Comparison of ENCODE assay signal across 11 mouse cellular contexts in the genomic region with DNA sequence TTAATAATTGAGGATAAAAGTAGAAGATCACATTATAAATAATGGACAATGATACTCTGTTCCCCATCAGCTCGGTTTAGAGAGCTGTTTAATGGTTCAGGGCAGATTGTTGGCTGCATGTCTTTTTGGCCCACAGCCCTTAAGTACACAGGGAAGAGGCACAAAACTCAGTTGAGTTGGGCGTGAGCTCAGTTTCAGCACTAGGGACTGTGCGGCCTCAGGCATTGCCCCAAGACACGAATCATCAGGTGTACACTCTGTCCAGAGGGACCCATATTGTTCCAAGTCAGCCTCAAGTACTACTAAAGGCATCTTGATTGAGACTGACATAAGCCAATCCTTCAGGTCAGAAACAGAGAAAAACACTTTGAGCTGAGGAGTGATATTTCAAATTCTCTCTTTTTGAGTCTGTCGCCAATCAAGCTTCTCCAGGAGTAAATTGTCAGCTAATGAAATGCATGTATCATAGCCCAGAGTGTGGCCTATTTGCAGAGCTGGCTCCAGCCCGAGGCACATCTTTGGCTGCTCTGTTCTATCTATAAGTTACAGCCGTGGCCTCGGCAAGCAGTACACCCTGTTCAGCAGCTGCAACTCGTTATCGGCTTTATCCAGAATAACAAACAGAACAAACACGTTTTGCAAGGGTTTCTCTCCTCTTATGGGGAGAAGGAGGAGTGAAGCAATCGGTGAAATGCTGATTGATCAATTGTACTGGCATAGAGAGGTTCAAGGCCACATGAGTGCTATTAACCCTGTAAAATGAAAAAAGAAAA. TPM values are rescaled to one million over a fixed set of nuclear protein-coding genes. Genes with fewer than 3 reads are reported as not detected.
DNase-seq lines count a peak whose midpoint lies in the region; ATAC-seq lines count a peak whose summit lies in the region.
"Had no signal": no experiment of that assay in that cellular context is flagged by ENCODE, and none has a peak within 500 bp of the region (broad histone marks: within the 10 kb centered on the region; RNA-seq: fewer than 3 reads in every experiment).

No protein-coding gene starts in this region.

- H3K9ac ChIP-seq in kidney, embryonic 16.5 days (replicated peaks; ENCODE audit: low read length): no peak overlapping the region
- H3K9ac ChIP-seq in limb, embryonic 15.5 days: no peak overlapping the region
- H3K9ac ChIP-seq: forebrain, embryonic 12.5 days had no signal

- peak; percentile 9 to 14 for DNase-seq in kidney, postnatal 4 days
- DNase-seq in NIH3T3 (ENCODE audit: low read depth): peak; percentile 8
- DNase-seq in embryo, embryonic 10 days (ENCODE audit: low spot score): peak; percentile 36
- DNase-seq in heart, postnatal 25 days (ENCODE audit: low spot score): no peak
- DNase-seq in spleen, postnatal 36 days (ENCODE audit: low spot score in 2 of 2): no peak
- no peak for DNase-seq in heart, adult 8-10 months (ENCODE audit: low spot score)
- DNase-seq: cerebellum, adult 8-10 months; thymus, adult 18-20 months had no signal

- H3K27me3 ChIP-seq in kidney, embryonic 16.5 days (ENCODE audit: insufficient read depth, low read length): no peaks in the 10 kb centered on the region
- no peaks in the 10 kb centered on the region for H3K27me3 ChIP-seq in limb, embryonic 15.5 days
- H3K27me3 ChIP-seq: forebrain, embryonic 12.5 days had no signal

- H3K4me3 ChIP-seq in kidney, embryonic 16.5 days (ENCODE audit: low read length): no peak overlapping the region
- H3K4me3 ChIP-seq in limb, embryonic 15.5 days: no peak overlapping the region
- H3K4me3 ChIP-seq: forebrain, embryonic 12.5 days had no signal

- no peaks in the 10 kb centered on the region for H3K36me3 ChIP-seq in kidney, embryonic 16.5 days (ENCODE audit: insufficient read depth, low read length)
- no peaks in the 10 kb centered on the region for H3K36me3 ChIP-seq in limb, embryonic 15.5 days
- H3K36me3 ChIP-seq: forebrain, embryonic 12.5 days had no signal

- 58% methylated on average over 12 of the region's 12 CpGs for WGBS in kidney, embryonic 16.5 days
- WGBS in limb, embryonic 15.5 days: 19% methylated on average over 12 of the region's 12 CpGs

- no peak overlapping the region for H3K4me2 ChIP-seq in kidney, embryonic 16.5 days (replicated peaks; ENCODE audit: low read depth, low read length)
- no peak overlapping the region for H3K4me2 ChIP-seq in limb, embryonic 15.5 days
- H3K4me2 ChIP-seq: forebrain, embryonic 12.5 days had no signal

- intact Hi-C loops in heart, postnatal 25 days (cut with DNase I): no loop called here

- no peak overlapping the region for H3K27ac ChIP-seq in kidney, embryonic 16.5 days (ENCODE audit: low read length)
- H3K27ac ChIP-seq in limb, embryonic 15.5 days: 0 out of 2 replicates have a peak overlapping the region, but pooled peaks have one; percentile 9
- H3K27ac ChIP-seq: forebrain, embryonic 12.5 days had no signal

- no peaks in the 10 kb centered on the region for H3K4me1 ChIP-seq in kidney, embryonic 16.5 days (ENCODE audit: insufficient read depth, low read length)
- 0 out of 2 replicates have a peak, but pooled peaks cover 4% of the 10 kb centered on the region for H3K4me1 ChIP-seq in limb, embryonic 15.5 days
- H3K4me1 ChIP-seq: forebrain, embryonic 12.5 days had no signal

- H3K9me3 ChIP-seq in kidney, embryonic 16.5 days (ENCODE audit: low read length): no peaks in the 10 kb centered on the region
- H3K9me3 ChIP-seq in limb, embryonic 15.5 days: no peaks in the 10 kb centered on the region; the same call in 1 of the 2 replicates
- H3K9me3 ChIP-seq: forebrain, embryonic 12.5 days had no signal

- no peak for ATAC-seq in kidney, embryonic 16.5 days (ENCODE audit: low FRiP score, low TSS enrichment)
- no peak for ATAC-seq in limb, embryonic 15.5 days (ENCODE audit: insufficient number of reproducible peaks, low FRiP score, low TSS enrichment, low read depth)

RNA-seq across cellular contexts. Expression of a gene that starts 19.2 kb away (rescaled TPM):
- polyA plus RNA-seq in kidney, embryonic 16.5 days (2015; fragmentation: Nextera tagmentation; extraction: Ambion mirVana): 0.14 and 0.17 TPM in 2 replicates
- 0.12 and 0.16 TPM in 2 replicates for polyA plus RNA-seq in limb, embryonic 15.5 days (2015; fragmentation: Nextera tagmentation; extraction: Ambion mirVana)
- not detected for total RNA-seq in heart, postnatal 25 days (2021)
- total RNA-seq in heart, adult 8-10 months (2022): under 1 TPM in 1 of 4 experiments, not detected in 3; 0.11 TPM

Comparison
In these comparisons a context has a peak if more than half of its experiments do, and no peak if none do; other contexts are left out.
1. DNase-seq: peak in kidney, postnatal 4 days (2 of 2), NIH3T3 (single experiment) and embryo, embryonic 10 days (single experiment); none in heart, postnatal 25 days (single experiment), spleen, postnatal 36 days (0 of 2) and heart, adult 8-10 months (single experiment).